Mouse (Mus musculus) MN1 (cell line): ENCODE results near the gene Zfp711.

Experiments used
- DNase-seq: peaks from one replicate; pipeline ENCODE4 v3.0.0-alpha.2; 2016; ENCODE audit warnings: low spot score

The Zfp711 gene

DNA sequence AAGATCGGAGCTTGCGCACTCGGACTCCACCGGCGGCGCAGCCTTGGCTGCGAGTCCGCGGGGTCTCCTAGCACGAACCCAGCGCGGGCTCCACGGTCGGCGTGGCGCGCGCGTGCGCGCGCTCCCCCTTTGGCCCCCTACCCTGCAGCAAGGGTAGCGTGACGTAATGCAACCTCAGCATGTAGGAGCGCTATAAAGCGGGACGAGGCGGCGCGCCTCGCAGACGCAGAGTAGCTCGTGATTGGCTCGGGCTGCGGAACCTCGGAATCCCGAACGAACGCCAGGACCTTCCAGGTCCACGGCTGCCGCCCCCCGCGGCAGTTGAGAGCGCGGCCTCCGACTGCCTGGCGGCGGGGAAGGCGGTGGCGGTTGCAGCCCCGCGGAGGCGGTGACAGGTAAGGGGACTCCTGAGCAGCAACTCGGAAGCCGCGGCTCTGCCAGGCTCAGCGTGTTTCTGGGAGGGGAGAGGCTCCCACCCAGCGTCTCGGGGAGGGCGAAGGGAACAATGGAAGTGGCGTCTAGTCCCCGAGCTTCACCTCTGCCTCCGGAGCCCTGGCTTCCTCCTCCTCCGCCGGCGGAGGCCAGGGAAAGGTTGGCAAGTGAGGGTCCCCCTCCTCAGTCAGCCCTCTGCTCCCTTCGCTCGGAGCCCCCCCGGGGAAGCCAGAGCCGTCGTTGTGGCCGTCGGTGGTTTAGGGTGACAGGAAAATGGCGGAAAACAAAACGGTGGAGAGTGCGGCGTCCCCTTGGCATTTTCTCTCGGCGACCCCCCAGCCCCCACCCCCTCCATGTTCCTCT, at the start of gene Zfp711:
Gene Zfp711, plus strand, starts transcription at position 16 of the 795 bp plus-strand sequence.
- DNase-seq = no peak

DNA sequence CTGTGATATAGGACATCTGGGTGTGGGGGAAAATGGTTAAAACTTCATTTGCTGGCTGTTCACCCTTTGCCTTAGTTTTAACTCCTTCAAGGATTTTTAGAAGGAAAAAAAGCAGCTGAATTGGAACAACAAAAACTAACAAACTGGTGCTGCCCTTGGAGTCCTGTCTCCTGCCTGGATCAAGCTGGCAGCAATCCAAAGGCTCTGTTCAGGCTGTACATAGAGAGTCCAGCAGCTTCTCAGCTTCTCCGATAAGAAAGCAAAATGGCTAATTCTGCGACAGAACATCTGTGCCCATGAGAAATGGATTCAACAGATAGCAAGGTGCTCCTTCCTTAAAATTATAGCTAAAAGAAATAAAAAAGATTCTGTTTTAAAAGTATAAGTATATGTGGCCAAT, 32.6 kb upstream of the Zfp711 start:
- no peak for DNase-seq

DNA sequence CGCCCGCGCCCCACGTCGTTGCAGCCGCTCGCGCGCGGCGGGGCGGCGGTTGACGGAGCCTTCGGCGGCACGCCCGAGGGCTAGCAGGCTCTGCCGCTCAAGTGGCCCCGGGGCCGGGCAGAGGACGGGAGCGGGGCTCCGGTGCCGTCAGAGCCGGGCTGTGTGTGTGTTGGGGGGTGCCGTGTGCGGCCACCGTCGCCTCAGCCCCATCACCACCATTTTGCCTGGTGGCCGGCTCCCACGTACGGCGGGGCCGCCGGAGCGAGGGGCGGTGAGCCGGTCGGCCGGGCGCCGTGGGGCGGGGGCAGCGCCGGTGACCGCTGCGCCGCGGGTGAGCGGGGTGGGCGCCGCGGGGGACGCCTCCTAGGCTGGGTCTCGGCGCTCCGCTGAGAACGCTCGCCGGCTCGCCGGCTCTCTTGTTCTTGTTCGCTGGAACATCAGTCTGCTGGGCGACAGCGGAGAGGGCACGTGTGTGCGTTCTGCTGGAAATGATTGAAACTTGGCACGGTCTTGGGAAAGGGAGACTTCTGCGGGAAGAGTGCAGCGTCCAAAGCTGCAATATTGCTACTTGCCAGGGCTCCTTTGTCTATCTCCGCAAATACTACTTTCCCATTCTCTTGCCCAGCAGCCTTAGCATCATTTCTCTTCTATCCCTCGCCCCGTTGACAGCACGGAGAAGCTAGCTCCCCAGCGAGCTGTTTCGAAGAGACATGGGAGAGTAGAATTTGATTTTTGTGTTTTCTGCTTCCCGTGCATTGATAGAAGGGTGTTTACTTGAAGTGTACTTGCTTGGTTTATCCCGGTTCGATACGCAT, 1.2 kb downstream of the Zfp711 start:
- DNase-seq = no peak

DNA sequence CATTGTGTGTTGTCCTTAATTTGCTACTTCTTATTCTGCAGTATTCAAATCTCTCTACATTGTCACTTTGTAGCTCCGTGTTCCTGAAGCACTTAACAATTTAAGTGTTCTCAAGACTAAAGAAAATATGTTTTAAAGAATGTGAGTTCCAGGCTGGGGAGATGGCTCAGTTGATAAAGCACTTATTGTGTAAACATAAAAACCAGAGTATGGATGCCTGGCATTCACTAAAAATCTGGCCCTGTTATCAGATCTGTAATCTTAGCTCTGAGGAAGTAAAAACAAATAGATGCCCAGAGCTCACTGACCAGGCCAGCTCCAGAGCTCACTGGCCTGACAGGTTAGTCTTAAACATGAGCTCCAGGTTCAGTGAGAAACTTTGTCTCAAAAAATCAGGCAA, 75.2 kb downstream of the Zfp711 start:
- DNase-seq = no peak

DNA sequence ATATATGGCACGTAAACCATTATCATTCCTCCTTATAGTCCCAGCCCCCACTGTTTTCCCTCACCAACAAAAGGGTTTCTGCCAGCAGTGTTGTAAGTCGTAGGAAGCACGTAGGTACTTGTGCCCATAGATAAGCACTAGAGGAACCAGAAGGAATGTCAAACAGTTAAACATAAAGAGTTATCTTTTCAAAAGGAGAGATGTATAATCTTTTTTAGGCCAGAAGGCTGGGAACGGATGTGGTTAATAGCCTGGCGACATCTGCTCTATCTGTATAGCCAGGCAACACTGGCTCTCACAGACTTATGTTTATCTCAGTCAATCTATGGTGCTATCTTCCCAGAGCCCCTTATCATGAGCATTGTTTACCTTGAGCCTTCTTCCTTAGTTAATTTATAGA, 80.3 kb downstream of the Zfp711 start:
- no peak for DNase-seq
